Mouse (Mus musculus) intestine, embryonic 14.5 days (tissue): ENCODE measurements around the gene A530016L24Rik. TPM values are rescaled to one million over a fixed set of nuclear protein-coding genes. Genes with fewer than 3 reads are reported as not detected.

Source experiments
- ATAC-seq: fragments of 200-750 bp; cut with Nextera tagmentation; replicated peaks from 2 replicates; pipeline ENCODE4 v1.8.0; 2017; ENCODE audit warnings: low read depth, moderate number of reproducible peaks, moderate TSS enrichment, moderate library complexity; ENCODE audit not compliant: low FRiP score, low TSS enrichment
- DNase-seq: peaks from one replicate; pipeline ENCODE4 v3.0.0-alpha.2; 2018; ENCODE audit warnings: low spot score
- H3K27ac ChIP-seq: fragments of 300-500 bp; sonication (generic); 2 replicates; pipeline ENCODE4 v1.5.1; 2014; ENCODE audit warnings: low read depth, mild to moderate bottlenecking, control low read depth
- H3K27me3 ChIP-seq: fragments of 300-500 bp; sonication (generic); replicated peaks from 2 replicates; pipeline ENCODE4 v1.6.1; 2014; ENCODE audit warnings: low read length, control low read depth; ENCODE audit not compliant: control insufficient read depth, insufficient read depth
- H3K36me3 ChIP-seq: fragments of 300-500 bp; sonication (generic); 2 replicates; pipeline ENCODE4 v1.6.1; 2014; ENCODE audit warnings: low read length, control low read depth; ENCODE audit not compliant: control insufficient read depth, insufficient read depth
- H3K4me1 ChIP-seq: fragments of 300-500 bp; sonication (generic); replicated peaks from 2 replicates; pipeline ENCODE4 v1.6.1; 2014; ENCODE audit warnings: low read length, control low read depth, mixed read lengths; ENCODE audit not compliant: control insufficient read depth, insufficient read depth
- H3K4me2 ChIP-seq: fragments of 300-500 bp; sonication (generic); 2 replicates; pipeline ENCODE4 v1.6.1; 2014; ENCODE audit warnings: low read length
- H3K4me3 ChIP-seq: fragments of 300-500 bp; sonication (generic); 2 replicates; pipeline ENCODE4 v1.5.1; 2014; ENCODE audit warnings: low read depth, low read length, control low read depth, mixed read lengths
- H3K9ac ChIP-seq: fragments of 300-500 bp; sonication (generic); 2 replicates; pipeline ENCODE4 v1.6.1; 2014; ENCODE audit warnings: mild to moderate bottlenecking, low read length
- H3K9me3 ChIP-seq: fragments of 300-500 bp; sonication (generic); 2 replicates; pipeline ENCODE4 v1.6.1; 2016; ENCODE audit warnings: low read length, control low read depth; ENCODE audit not compliant: control insufficient read depth
- WGBS: fragments of 180-500 bp; shearing (Covaris S2); extraction: QIAGEN DNeasy Blood & Tissue Kit; methylation state at CpG from one replicate; pipeline ENCODE4 v1.1.7; 2014; 5-methylcytosine and 5-hydroxymethylcytosine counted together
- polyA plus RNA-seq: library from polyadenylated mRNA; unstranded; fragments of >200 nt; fragmentation: Nextera tagmentation; extraction: Ambion mirVana; gene quantifications from 2 replicates; pipeline ENCODE4 v1.2.1, GENCODE M21; 2014

The A530016L24Rik gene
- polyA plus RNA-seq, 1 experiment from 2014 or later, result 0.41 TPM

- peak; percentile 68; the same call in 1 of the 2 replicates for ATAC-seq
- 19% methylated on average over 9 of the region's 9 CpGs for WGBS
- no peak overlapping the region for H3K4me3 ChIP-seq
Observed at GRCm38 (mm10) chr12:112473777-112474176, 15.5 kb upstream of the A530016L24Rik start.

GRCm38 (mm10) chr12:112489535-112489934 lies 287 bp downstream of the A530016L24Rik start:
- no peaks in the 10 kb centered on the region for H3K36me3 ChIP-seq
- 89% methylated on average over 9 of the region's 9 CpGs for WGBS

More at GRCm38 (mm10) chr12:112473777-112474176, 15.5 kb upstream of the A530016L24Rik start:
- Histone ChIP-seq H3K36me3 (no peaks in the 10 kb centered on the region), H3K4me2 (no peak overlapping the region), H3K9me3 (no peaks in the 10 kb centered on the region), H3K9ac (no peak overlapping the region), H3K27ac (no peak overlapping the region), H3K4me1 (no peaks in the 10 kb centered on the region), H3K27me3 (peaks cover 7% of the 10 kb centered on the region; the same call in 1 of the 2 replicates)
- DNase-seq, result peak; percentile 96

GRCm38 (mm10) chr12:112490444-112490939 lies 1.2 kb downstream of the A530016L24Rik start:
- no peak for DNase-seq
- H3K9ac ChIP-seq, result no peak overlapping the region

More at GRCm38 (mm10) chr12:112489535-112489934, 287 bp downstream of the A530016L24Rik start:
- ATAC-seq (no peak), DNase-seq (no peak)
- Histone ChIP-seq H3K4me1 (peaks cover 19% of the 10 kb centered on the region), H3K4me3 (no peak overlapping the region), H3K4me2 (no peak overlapping the region), H3K27ac (no peak overlapping the region), H3K9ac (no peak overlapping the region), H3K27me3 (no peaks in the 10 kb centered on the region), H3K9me3 (no peaks in the 10 kb centered on the region)

GRCm38 (mm10) chr12:112496136-112496535 lies 6.9 kb downstream of the A530016L24Rik start:
- ATAC-seq (no peak), DNase-seq (no peak)
- Histone ChIP-seq H3K27ac (no peak overlapping the region), H3K9ac (no peak overlapping the region), H3K9me3 (no peaks in the 10 kb centered on the region), H3K36me3 (no peaks in the 10 kb centered on the region), H3K4me1 (peaks cover 10% of the 10 kb centered on the region), H3K4me2 (no peak overlapping the region), H3K4me3 (no peak overlapping the region), H3K27me3 (no peaks in the 10 kb centered on the region)
- 68% methylated on average over 5 of the region's 5 CpGs for WGBS

More at GRCm38 (mm10) chr12:112490444-112490939, 1.2 kb downstream of the A530016L24Rik start:
- Histone ChIP-seq H3K4me2 (no peak overlapping the region), H3K27ac (peak overlapping the region; percentile 24; the same call in 1 of the 2 replicates), H3K4me3 (no peak overlapping the region), H3K27me3 (no peaks in the 10 kb centered on the region), H3K4me1 (peaks cover 19% of the 10 kb centered on the region), H3K9me3 (no peaks in the 10 kb centered on the region), H3K36me3 (no peaks in the 10 kb centered on the region)
- 8% methylated on average over 3 of the region's 3 CpGs for WGBS
- peak; percentile 73 for ATAC-seq

GRCm38 (mm10) chr12:112497731-112498130 lies 8.5 kb downstream of the A530016L24Rik start:
- Histone ChIP-seq H3K27ac (no peak overlapping the region), H3K36me3 (no peaks in the 10 kb centered on the region), H3K4me1 (peaks cover 7% of the 10 kb centered on the region; the same call in 1 of the 2 replicates), H3K27me3 (no peaks in the 10 kb centered on the region), H3K4me2 (no peak overlapping the region), H3K4me3 (no peak overlapping the region), H3K9ac (no peak overlapping the region), H3K9me3 (no peaks in the 10 kb centered on the region)
- WGBS, result 84% methylated on average over 8 of the region's 8 CpGs
- no peak for ATAC-seq
- no peak for DNase-seq

- Histone ChIP-seq H3K4me2 (no peak overlapping the region), H3K4me3 (no peak overlapping the region), H3K9me3 (no peaks in the 10 kb centered on the region), H3K27ac (no peak overlapping the region), H3K9ac (no peak overlapping the region), H3K36me3 (no peaks in the 10 kb centered on the region), H3K4me1 (peaks cover 7% of the 10 kb centered on the region; the same call in 1 of the 2 replicates), H3K27me3 (no peaks in the 10 kb centered on the region)
- ATAC-seq (no peak; the same call in 1 of the 2 replicates), DNase-seq (no peak)
- WGBS, result 39% methylated on average over 11 of the region's 11 CpGs
Observed at GRCm38 (mm10) chr12:112498683-112499082, 9.4 kb downstream of the A530016L24Rik start.

- Histone ChIP-seq H3K27ac (no peak overlapping the region), H3K4me3 (no peak overlapping the region), H3K27me3 (no peaks in the 10 kb centered on the region), H3K4me1 (peaks cover 7% of the 10 kb centered on the region; the same call in 1 of the 2 replicates), H3K9me3 (no peaks in the 10 kb centered on the region), H3K4me2 (no peak overlapping the region), H3K36me3 (no peaks in the 10 kb centered on the region), H3K9ac (no peak overlapping the region)
- ATAC-seq (no peak), DNase-seq (no peak)
- WGBS, result 27% methylated on average over 19 of the region's 19 CpGs
Observed at GRCm38 (mm10) chr12:112503003-112503771, 13.9 kb downstream of the A530016L24Rik start.

GRCm38 (mm10) chr12:112506267-112506666 lies 17.0 kb downstream of the A530016L24Rik start:
- H3K4me1 ChIP-seq, result peaks cover 7% of the 10 kb centered on the region; the same call in 1 of the 2 replicates
- no peak overlapping the region for H3K27ac ChIP-seq
- no peak overlapping the region for H3K9ac ChIP-seq
- 69% methylated on average over 6 of the region's 6 CpGs for WGBS
- H3K4me2 ChIP-seq, result no peak overlapping the region
- no peak overlapping the region for H3K4me3 ChIP-seq
- ATAC-seq (no peak), DNase-seq (no peak)
- H3K36me3 ChIP-seq, result no peaks in the 10 kb centered on the region
- no peaks in the 10 kb centered on the region for H3K9me3 ChIP-seq
- peaks cover 17% of the 10 kb centered on the region; the same call in 1 of the 2 replicates for H3K27me3 ChIP-seq
